Mouse (Mus musculus): Measurements from ENCODE around the gene Sirt2. TPM values are rescaled to one million over a fixed set of nuclear protein-coding genes. Genes with fewer than 3 reads are reported as not detected.

The Sirt2 gene
- polyA plus RNA-seq, 1 experiment from 2014 or later: 76.8 TPM

DNA sequence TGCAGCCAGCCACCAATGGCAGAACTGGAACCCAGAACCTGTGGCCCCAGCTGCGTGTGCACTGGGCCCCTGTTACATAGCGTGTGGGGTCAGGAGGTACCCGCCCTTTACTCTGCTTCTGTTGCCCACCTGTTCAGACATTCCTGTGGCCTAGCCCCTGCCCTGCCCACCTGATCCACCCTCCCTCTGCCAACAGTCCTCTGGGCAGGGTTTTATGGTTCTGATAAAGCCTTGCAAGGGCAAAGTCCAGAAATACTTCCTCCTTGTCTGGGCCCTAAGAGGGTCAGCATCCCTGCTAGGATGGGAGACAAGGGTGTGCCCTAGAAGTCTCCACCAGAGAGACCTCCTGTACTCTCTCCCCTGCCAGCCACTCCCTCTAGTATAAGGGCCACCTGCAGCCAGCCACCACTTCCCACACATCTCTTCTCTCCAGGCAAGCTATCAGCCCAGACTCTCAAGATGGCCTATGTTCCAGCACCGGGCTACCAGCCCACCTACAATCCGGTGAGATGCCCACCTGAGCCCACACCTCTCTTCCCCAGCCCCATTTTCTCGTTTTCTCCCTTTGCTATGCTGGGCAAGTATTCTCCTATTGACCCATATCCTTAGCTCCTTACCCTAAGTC, 67.3 kb downstream of the Sirt2 start, which contains the start of gene Lgals4:
Gene Lgals4 (plus strand): TSS at position 132 of the 625 bp plus-strand sequence.
- 42% methylated on average over 6 of the region's 6 CpGs for WGBS
- peak; percentile 76 for ATAC-seq
- Histone ChIP-seq H3K9ac (ENCODE audit: low read depth, low read length) (peak within 1 kb of the TSS; percentile 85), H3K4me3 (ENCODE audit: low read depth, low read length) (peak within 1 kb of the TSS; percentile 59), H3K4me2 (replicated peaks; ENCODE audit: low read depth) (peak within 1 kb of the TSS; percentile 70), H3K9me3 (ENCODE audit: control insufficient read depth) (no peaks in the 10 kb centered on the region), H3K27me3 (replicated peaks; ENCODE audit: control insufficient read depth, insufficient read depth, low read length) (no peaks in the 10 kb centered on the region), H3K4me1 (replicated peaks; ENCODE audit: control insufficient read depth, insufficient read depth, low read length) (peaks cover 4% of the 10 kb centered on the region; the same call in 1 of the 2 replicates), H3K36me3 (ENCODE audit: control insufficient read depth, insufficient read depth) (peaks cover 42% of the 10 kb centered on the region; the same call in 1 of the 2 replicates), H3K27ac (ENCODE audit: low read depth, low read length) (peak within 1 kb of the TSS; percentile 94)
- no peak for TF ChIP-seq CTCF (IDR thresholded peaks at IDR 0.05; ENCODE audit: low read depth)

DNA sequence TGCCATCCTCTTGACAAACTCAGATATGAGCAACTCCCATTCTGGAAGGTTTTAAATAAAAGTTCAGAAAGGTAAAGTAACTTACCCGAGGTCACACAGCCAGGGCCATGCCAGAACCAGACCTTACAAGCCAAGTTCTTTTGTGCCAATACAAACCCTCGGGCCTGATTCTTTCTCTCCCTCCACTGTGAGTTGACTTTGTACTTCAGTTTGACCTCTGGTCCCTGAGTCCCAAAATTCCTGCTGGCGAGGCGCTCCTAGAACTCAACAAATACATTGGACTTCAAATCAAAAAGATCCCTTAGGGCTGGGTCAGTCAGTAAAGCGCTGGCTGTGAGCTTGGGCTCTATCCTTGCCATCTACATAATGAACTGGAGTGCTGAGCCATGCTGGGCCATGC, 70.4 kb downstream of the Sirt2 start:
- H3K4me3 ChIP-seq (ENCODE audit: low read depth, low read length): peak overlapping the region; percentile 59
- H3K36me3 ChIP-seq (ENCODE audit: control insufficient read depth, insufficient read depth): peaks cover 36% of the 10 kb centered on the region
- peak overlapping the region; percentile 70 for H3K4me2 ChIP-seq (replicated peaks; ENCODE audit: low read depth)
- WGBS: 44% methylated on average over 5 of the region's 5 CpGs
- no peak for TF ChIP-seq CTCF (IDR thresholded peaks at IDR 0.05; ENCODE audit: low read depth)
- H3K27ac ChIP-seq (ENCODE audit: low read depth, low read length): peak overlapping the region; percentile 94
- H3K4me1 ChIP-seq (replicated peaks; ENCODE audit: control insufficient read depth, insufficient read depth, low read length): 0 out of 2 replicates have a peak, but pooled peaks cover 8% of the 10 kb centered on the region
- no peaks in the 10 kb centered on the region for H3K27me3 ChIP-seq (replicated peaks; ENCODE audit: control insufficient read depth, insufficient read depth, low read length)
- H3K9ac ChIP-seq (ENCODE audit: low read depth, low read length): 0 out of 2 replicates have a peak overlapping the region, but pooled peaks have one; percentile 13
- no peak for ATAC-seq
- no peaks in the 10 kb centered on the region for H3K9me3 ChIP-seq (ENCODE audit: control insufficient read depth)

Other genes with a start within 250 kb of the Sirt2 start
- gene Ifnl3, start 243.9 kb upstream of the Sirt2 start, polyA plus RNA-seq (2015; fragmentation: Nextera tagmentation; extraction: Ambion mirVana): not detected in 2 replicates
- gene Sycn, start 225.8 kb upstream of the Sirt2 start, polyA plus RNA-seq (2015; fragmentation: Nextera tagmentation; extraction: Ambion mirVana): 17.0 and 23.4 TPM in 2 replicates
- gene Nccrp1, start 219.5 kb upstream of the Sirt2 start, polyA plus RNA-seq (2015; fragmentation: Nextera tagmentation; extraction: Ambion mirVana): not detected in 2 replicates
- 12.4 and 13.4 TPM in 2 replicates for gene Samd4b, start 168.6 kb upstream of the Sirt2 start, polyA plus RNA-seq (2015; fragmentation: Nextera tagmentation; extraction: Ambion mirVana)
- 17.2 and 19.7 TPM in 2 replicates for gene Pak4, start 168.6 kb upstream of the Sirt2 start, polyA plus RNA-seq (2015; fragmentation: Nextera tagmentation; extraction: Ambion mirVana)
- gene Acp7, start 135.4 kb upstream of the Sirt2 start, polyA plus RNA-seq (2015; fragmentation: Nextera tagmentation; extraction: Ambion mirVana): not detected in 2 replicates
- gene Fbxo27, start 73.9 kb upstream of the Sirt2 start, polyA plus RNA-seq (2015; fragmentation: Nextera tagmentation; extraction: Ambion mirVana): 0.37 and 0.90 TPM in 2 replicates
- 1.6 and 1.8 TPM in 2 replicates for gene Fbxo17, start 49.9 kb upstream of the Sirt2 start, polyA plus RNA-seq (2015; fragmentation: Nextera tagmentation; extraction: Ambion mirVana)
- 98.7 and 101 TPM in 2 replicates for gene Mrps12, start 24.9 kb upstream of the Sirt2 start, polyA plus RNA-seq (2015; fragmentation: Nextera tagmentation; extraction: Ambion mirVana)
- gene Sars2, start 24.7 kb upstream of the Sirt2 start, polyA plus RNA-seq (2015; fragmentation: Nextera tagmentation; extraction: Ambion mirVana): 8.6 and 9.9 TPM in 2 replicates
- gene Ccer2, start 10.6 kb upstream of the Sirt2 start, polyA plus RNA-seq (2015; fragmentation: Nextera tagmentation; extraction: Ambion mirVana): not detected in 2 replicates
- 33.1 and 33.2 TPM in 2 replicates for gene Nfkbib, start 777 bp downstream of the Sirt2 start, polyA plus RNA-seq (2015; fragmentation: Nextera tagmentation; extraction: Ambion mirVana)
- gene Rinl, start 22.2 kb downstream of the Sirt2 start, polyA plus RNA-seq (2015; fragmentation: Nextera tagmentation; extraction: Ambion mirVana): 1.6 and 2.2 TPM in 2 replicates
- gene Hnrnpl, start 41.8 kb downstream of the Sirt2 start, polyA plus RNA-seq (2015; fragmentation: Nextera tagmentation; extraction: Ambion mirVana): 144 and 152 TPM in 2 replicates
- 402 and 426 TPM in 2 replicates for gene Ech1, start 58.5 kb downstream of the Sirt2 start, polyA plus RNA-seq (2015; fragmentation: Nextera tagmentation; extraction: Ambion mirVana)
- gene Lgals4, start 67.1 kb downstream of the Sirt2 start, polyA plus RNA-seq (2015; fragmentation: Nextera tagmentation; extraction: Ambion mirVana): 2,376 and 2,464 TPM in 2 replicates
- 1.0 and 2.0 TPM in 2 replicates for gene Lgals7, start 97.1 kb downstream of the Sirt2 start, polyA plus RNA-seq (2015; fragmentation: Nextera tagmentation; extraction: Ambion mirVana)
- 0.25 and 0.37 TPM in 2 replicates for gene Capn12, start 114.7 kb downstream of the Sirt2 start, polyA plus RNA-seq (2015; fragmentation: Nextera tagmentation; extraction: Ambion mirVana)
- gene Actn4, start 195.6 kb downstream of the Sirt2 start, polyA plus RNA-seq (2015; fragmentation: Nextera tagmentation; extraction: Ambion mirVana): 293 and 319 TPM in 2 replicates
- gene Eif3k, start 215.1 kb downstream of the Sirt2 start, polyA plus RNA-seq (2015; fragmentation: Nextera tagmentation; extraction: Ambion mirVana): 282 and 286 TPM in 2 replicates
- gene Map4k1, start 215.3 kb downstream of the Sirt2 start, polyA plus RNA-seq (2015; fragmentation: Nextera tagmentation; extraction: Ambion mirVana): 1.5 and 1.6 TPM in 2 replicates